Mouse (Mus musculus) C2C12 (cell line): ENCODE data around the gene Mlxipl.

Experiments used
- CEBPB ChIP-seq: IDR thresholded peaks from one replicate; pipeline ENCODE4 v1.6.1; 2011; ENCODE audit warnings: low read depth, mild to moderate bottlenecking, control low read depth, moderate library complexity
- CTCF ChIP-seq: IDR thresholded peaks from one replicate; pipeline ENCODE4 v1.5.1; 2011; ENCODE audit not compliant: control insufficient read depth, insufficient read depth, insufficient read length
- FOSL1 ChIP-seq: IDR thresholded peaks from one replicate; pipeline ENCODE4 v1.8.0; 2011; ENCODE audit warnings: mild to moderate bottlenecking, low read length; ENCODE audit not compliant: poor library complexity, insufficient read depth, severe bottlenecking
- MAX ChIP-seq: IDR thresholded peaks from one replicate; pipeline ENCODE4 v1.6.1; 2011; ENCODE audit warnings: mild to moderate bottlenecking, control low read depth
- USF1 ChIP-seq: IDR thresholded peaks from one replicate; pipeline ENCODE4 v1.6.1; 2011; ENCODE audit warnings: low read depth, mild to moderate bottlenecking, control low read depth, moderate library complexity

DNA sequence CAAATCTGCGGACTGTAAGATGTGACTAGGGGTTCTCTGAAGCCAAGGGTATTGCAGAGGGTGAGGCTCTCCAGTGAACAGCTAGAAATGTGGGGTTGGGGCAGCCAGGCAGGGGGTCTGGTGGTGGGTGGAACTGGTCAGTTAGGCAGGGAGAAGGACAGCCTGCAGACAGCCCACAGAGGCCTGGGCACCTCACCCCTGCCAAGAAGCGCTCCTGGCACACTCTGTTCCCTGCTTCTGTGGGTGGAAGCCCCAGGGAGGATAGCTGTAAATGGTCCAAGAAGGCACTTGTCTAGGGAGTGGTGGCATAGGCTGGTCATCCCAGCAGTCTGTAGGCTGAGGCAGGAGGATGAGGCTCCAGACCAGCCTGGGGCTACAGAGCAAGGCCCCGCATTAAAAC lies 19.7 kb downstream of the Mlxipl start:
- TF ChIP-seq CTCF (no peak), USF1 (no peak), MAX (no peak), CEBPB (no peak), FOSL1 (no peak)
